Mouse (Mus musculus) heart, postnatal 0 days (tissue): Measurements from ENCODE around the gene Proser2. TPM values are rescaled to one million over a fixed set of nuclear protein-coding genes. Genes with fewer than 3 reads are reported as not detected.
A peak's percentile ranks its signal among the peaks of the same experiment; 100 is the strongest.

ENCODE experiments used
- ATAC-seq: fragments of 200-750 bp; cut with Nextera tagmentation; 2 replicates; pipeline ENCODE4 v1.8.0; 2017; ENCODE audit warnings: low read depth, moderate number of reproducible peaks, moderate library complexity; ENCODE audit not compliant: insufficient read depth
- DNase-seq: peaks from one replicate; pipeline ENCODE4 v3.0.0-alpha.2; 2016; ENCODE audit warnings: low spot score
- H3K27ac ChIP-seq: fragments of 300-500 bp; sonication (generic); 2 replicates; pipeline ENCODE4 v1.5.1; 2014; ENCODE audit warnings: low read depth, mild to moderate bottlenecking
- H3K27me3 ChIP-seq: fragments of 300-500 bp; sonication (generic); 2 replicates; pipeline ENCODE4 v1.6.1; 2014; ENCODE audit warnings: low read length, mixed read lengths; ENCODE audit not compliant: control insufficient read depth, insufficient read depth
- H3K36me3 ChIP-seq: fragments of 300-500 bp; sonication (generic); replicated peaks from 2 replicates; pipeline ENCODE4 v1.6.1; 2014; ENCODE audit warnings: low read length, mixed read lengths; ENCODE audit not compliant: control insufficient read depth, insufficient read depth
- H3K4me1 ChIP-seq: fragments of 300-500 bp; sonication (generic); 2 replicates; pipeline ENCODE4 v1.6.1; 2014; ENCODE audit warnings: antibody characterized with exemption; ENCODE audit not compliant: control insufficient read depth, insufficient read depth
- H3K4me2 ChIP-seq: fragments of 300-500 bp; sonication (generic); 2 replicates; pipeline ENCODE4 v1.6.1; 2014; ENCODE audit warnings: low read depth, mild to moderate bottlenecking, low read length, moderate library complexity
- H3K4me3 ChIP-seq: fragments of 300-500 bp; sonication (generic); 2 replicates; pipeline ENCODE4 v1.5.1; 2014; ENCODE audit warnings: low read depth, low read length
- H3K9ac ChIP-seq: fragments of 300-500 bp; sonication (generic); replicated peaks from 2 replicates; pipeline ENCODE4 v1.6.1; 2014; ENCODE audit warnings: low read depth, low read length, mixed read lengths
- H3K9me3 ChIP-seq: fragments of 300-500 bp; sonication (generic); replicated peaks from 2 replicates; pipeline ENCODE4 v1.6.1; 2016; ENCODE audit warnings: low read length; ENCODE audit not compliant: control insufficient read depth
- CTCF ChIP-seq: IDR thresholded peaks from 2 replicates; pipeline ENCODE4 v1.5.1; 2016; ENCODE audit warnings: antibody characterized with exemption, control low read depth, low read depth
- EP300 ChIP-seq: IDR thresholded peaks from 2 replicates; pipeline ENCODE4 v1.6.1; 2016; ENCODE audit warnings: antibody characterized with exemption, low read depth
- WGBS: fragments of 180-500 bp; shearing (Covaris S2); extraction: QIAGEN DNeasy Blood & Tissue Kit; methylation state at CpG from one replicate; pipeline ENCODE4 v1.1.7; 2014; 5-methylcytosine and 5-hydroxymethylcytosine counted together
- polyA plus RNA-seq: library from polyadenylated mRNA; unstranded; fragments of >200 nt; fragmentation: Nextera tagmentation; extraction: Ambion mirVana; gene quantifications from 2 replicates; pipeline ENCODE4 v1.2.1, GENCODE M21; 2015
- total RNA-seq: library from RNA; depleted of rRNA; stranded (reverse); fragments of >200 nt; gene quantifications from 2 replicates; pipeline ENCODE4 v1.2.3, GENCODE M21; 2014; ENCODE audit warnings: low replicate concordance

Proser2 gene
- total and polyA plus RNA-seq, 2 experiments from 2014 or later: 17.9 to 39.8 TPM

DNA sequence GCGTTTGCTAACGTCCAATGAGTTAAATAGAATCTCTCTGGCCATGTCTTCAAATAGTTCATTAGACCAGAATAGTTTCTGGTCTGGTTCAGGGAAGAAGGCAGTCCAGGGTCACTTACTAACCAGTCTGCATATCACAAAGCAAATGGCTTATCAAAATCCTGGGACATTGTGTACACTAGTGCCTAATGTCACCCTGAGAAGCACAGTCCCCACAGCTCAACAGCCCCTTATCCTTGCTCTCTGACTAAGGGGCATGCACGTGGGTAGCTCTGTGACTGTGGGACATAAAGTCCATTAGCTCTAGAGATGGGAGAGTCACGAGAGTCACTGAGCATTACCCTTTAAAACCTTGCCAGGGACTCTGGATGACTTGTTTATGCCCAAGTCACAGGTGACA, 17.4 kb downstream of the Proser2 start:
- DNase-seq (peak; percentile 77), ATAC-seq (peak; percentile 95)
- peak overlapping the region; percentile 89 for H3K27ac ChIP-seq
- no peaks in the 10 kb centered on the region for H3K27me3 ChIP-seq
- H3K9me3 ChIP-seq: no peaks in the 10 kb centered on the region
- H3K4me2 ChIP-seq: no peak overlapping the region
- WGBS: 34% methylated on average over 4 of the region's 4 CpGs
- H3K4me3 ChIP-seq: no peak overlapping the region
- peaks cover 3% of the 10 kb centered on the region; the same call in 1 of the 2 replicates for H3K36me3 ChIP-seq
- H3K4me1 ChIP-seq: no peaks in the 10 kb centered on the region
- TF ChIP-seq EP300 (peak; percentile 96), CTCF (no peak)
- no peak overlapping the region for H3K9ac ChIP-seq

DNA sequence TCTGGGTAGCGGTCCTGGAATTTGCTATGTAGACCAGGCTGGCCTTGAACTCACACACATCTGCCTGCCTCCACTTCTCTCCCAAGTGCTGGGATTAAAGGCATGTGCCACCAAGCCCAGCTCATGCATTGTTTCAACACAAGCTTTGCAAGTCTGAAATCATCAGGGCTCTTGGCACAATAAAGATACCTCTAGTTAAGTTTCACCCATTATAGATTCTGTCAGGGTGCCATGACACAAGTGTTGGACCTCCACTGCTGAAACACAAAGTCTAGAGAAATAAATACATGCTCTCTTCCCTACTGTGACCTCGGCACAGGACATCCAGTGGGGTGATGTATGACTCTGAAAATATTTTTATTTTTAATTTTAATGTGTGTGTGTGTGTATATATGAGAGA, 24.6 kb downstream of the Proser2 start:
- Histone ChIP-seq H3K27ac (no peak overlapping the region), H3K4me3 (no peak overlapping the region), H3K36me3 (peaks cover 10% of the 10 kb centered on the region), H3K9me3 (no peaks in the 10 kb centered on the region), H3K4me2 (no peak overlapping the region), H3K9ac (no peak overlapping the region), H3K27me3 (no peaks in the 10 kb centered on the region), H3K4me1 (peaks cover 3% of the 10 kb centered on the region)
- WGBS: 92% methylated on average over 2 of the region's 2 CpGs
- ATAC-seq (no peak), DNase-seq (no peak)
- TF ChIP-seq EP300: no peak
- no peak for TF ChIP-seq CTCF

DNA sequence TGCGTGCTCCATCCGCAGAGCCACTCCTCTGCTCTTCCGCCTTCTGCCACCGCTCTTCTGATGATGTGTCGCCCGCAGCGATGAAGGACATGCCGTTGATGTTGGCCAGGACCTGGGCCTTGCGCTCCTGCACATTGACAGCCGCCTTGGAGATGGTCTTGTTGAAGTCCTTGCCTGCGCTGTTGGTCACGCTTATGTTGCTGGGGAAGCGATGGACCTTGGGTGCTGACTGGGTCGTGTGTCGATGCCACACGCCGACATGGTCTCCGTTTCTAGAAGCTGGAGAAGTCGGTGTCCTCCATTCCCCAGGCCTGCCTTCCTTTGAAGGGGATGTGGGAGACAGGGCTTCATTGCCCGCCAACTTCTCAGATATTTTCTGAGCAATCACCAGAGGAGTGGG, 29.3 kb downstream of the Proser2 start:
- ATAC-seq: no peak
- Histone ChIP-seq H3K4me2 (peak overlapping the region; percentile 68), H3K4me3 (peak overlapping the region; percentile 39), H3K4me1 (peaks cover 33% of the 10 kb centered on the region), H3K27me3 (no peaks in the 10 kb centered on the region), H3K9me3 (no peaks in the 10 kb centered on the region), H3K9ac (peak overlapping the region; percentile 55; the same call in 1 of the 2 replicates), H3K36me3 (peaks cover 7% of the 10 kb centered on the region), H3K27ac (peak overlapping the region; percentile 97; the same call in 1 of the 2 replicates)
- DNase-seq: no peak
- TF ChIP-seq EP300 (no peak), CTCF (no peak)
- WGBS: 43% methylated on average over 20 of the region's 20 CpGs

DNA sequence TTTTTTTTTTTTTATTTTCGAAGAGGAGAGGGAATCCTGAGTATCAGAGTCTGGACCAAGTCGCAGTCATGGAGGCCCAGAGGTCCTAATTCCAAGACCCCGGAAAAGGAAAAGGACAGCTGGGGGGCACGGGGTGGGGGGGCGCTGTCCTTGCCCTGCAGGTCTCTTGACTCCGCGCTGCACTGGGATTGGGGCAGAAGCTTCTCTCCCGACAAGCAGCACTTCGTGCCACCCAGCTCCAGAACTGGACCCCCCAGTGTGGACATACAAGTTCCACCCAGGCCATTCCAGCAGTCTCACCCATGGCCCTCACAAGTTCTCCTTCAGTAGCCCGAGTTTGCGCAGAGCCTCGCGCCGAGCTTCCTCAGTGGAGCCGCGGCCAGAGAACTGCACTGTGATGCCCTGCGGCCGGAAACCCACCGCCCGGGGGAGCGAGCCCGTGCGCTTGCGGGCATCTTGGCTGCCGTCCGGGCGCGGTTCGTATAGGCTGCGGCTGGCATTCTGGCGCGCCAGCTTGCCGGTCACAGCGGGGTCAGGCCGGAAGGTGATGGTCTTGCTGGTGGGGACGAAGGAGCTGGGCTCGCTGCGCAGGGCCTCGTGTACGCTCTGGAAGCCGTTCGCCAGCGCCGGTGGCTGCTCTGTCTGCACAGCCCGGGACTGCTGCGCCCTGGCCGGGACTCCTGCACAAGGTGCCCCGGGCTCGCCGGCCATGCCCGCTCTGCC, 29.8 kb downstream of the Proser2 start:
- H3K27me3 ChIP-seq: no peaks in the 10 kb centered on the region
- H3K27ac ChIP-seq: peak overlapping the region; percentile 97
- WGBS: 13% methylated on average over 51 of the region's 51 CpGs
- H3K4me2 ChIP-seq: peak overlapping the region; percentile 68
- H3K36me3 ChIP-seq: peaks cover 7% of the 10 kb centered on the region
- ATAC-seq (peak; percentile 21), DNase-seq (no peak)
- no peaks in the 10 kb centered on the region for H3K9me3 ChIP-seq
- H3K4me3 ChIP-seq: peak overlapping the region; percentile 39
- peak overlapping the region; percentile 55; the same call in 1 of the 2 replicates for H3K9ac ChIP-seq
- TF ChIP-seq EP300 (no peak), CTCF (no peak)
- peaks cover 33% of the 10 kb centered on the region for H3K4me1 ChIP-seq

DNA sequence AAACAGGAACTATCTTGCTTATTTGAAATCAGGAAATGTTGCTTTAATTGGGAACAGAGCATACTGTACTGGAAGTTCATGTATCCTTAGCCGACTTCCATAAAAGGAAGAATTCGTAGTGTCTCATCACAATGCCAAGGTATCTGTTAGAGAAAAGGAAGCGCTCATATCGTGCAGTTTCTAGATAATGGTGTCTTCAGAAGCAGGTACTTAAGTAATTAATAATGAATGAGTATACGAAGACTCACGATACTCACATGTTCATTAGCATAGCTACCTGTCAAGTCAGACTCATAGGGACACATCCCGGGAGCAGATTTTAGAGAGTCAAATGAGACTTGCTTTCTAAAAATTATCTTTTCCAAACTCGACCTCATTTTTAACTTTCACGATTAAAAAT, 30.6 kb downstream of the Proser2 start:
- DNase-seq: no peak
- no peak overlapping the region for H3K4me3 ChIP-seq
- TF ChIP-seq CTCF (no peak), EP300 (no peak)
- H3K27ac ChIP-seq: peak overlapping the region; percentile 97
- H3K9ac ChIP-seq: peak overlapping the region; percentile 46
- ATAC-seq: no peak
- peaks cover 7% of the 10 kb centered on the region for H3K36me3 ChIP-seq
- 49% methylated on average over 9 of the region's 9 CpGs for WGBS
- peaks cover 33% of the 10 kb centered on the region for H3K4me1 ChIP-seq
- H3K9me3 ChIP-seq: no peaks in the 10 kb centered on the region
- 0 out of 2 replicates have a peak overlapping the region, but pooled peaks have one; percentile 6 for H3K4me2 ChIP-seq
- no peaks in the 10 kb centered on the region for H3K27me3 ChIP-seq
